Mouse (Mus musculus): ENCODE measurements at regions not wholly inside any gene's neighbourhood (a gene's known extent, or its start where the extent isn't known, plus 50 kb on each side); places are given as distances from the start of the nearest gene placed in this dataset.
"Not testable (repeated sequence)": the region's sequence is repeated elsewhere in the genome, so short reads cannot be mapped to it uniquely, and the experiment has no call there.

- no peaks in the 10 kb centered on the region for H3K9me3 ChIP-seq
- no peaks in the 10 kb centered on the region for H3K27me3 ChIP-seq (ENCODE audit: insufficient read depth, poor library complexity, severe bottlenecking)
- peaks cover 7% of the 10 kb centered on the region; the same call in 1 of the 2 replicates for H3K4me1 ChIP-seq (replicated peaks)
- H3K27ac ChIP-seq, result no peak overlapping the region
- no peak for DNase-seq (ENCODE audit: low spot score)
- no peaks in the 10 kb centered on the region for H3K36me3 ChIP-seq
- 91% methylated on average over 9 of the region's 9 CpGs for whole genome bisulfite sequencing
- no peak overlapping the region for H3K4me3 ChIP-seq
These were observed 234.4 kb downstream of the Diras2 start for GRCm38 (mm10) chr13:52296541-52297276.

GRCm38 (mm10) chr13:52297277-52297623 is 233.8 kb downstream of the Diras2 start:
- H3K4me1 ChIP-seq (replicated peaks), result peaks cover 7% of the 10 kb centered on the region; the same call in 1 of the 2 replicates
- no peaks in the 10 kb centered on the region for H3K9me3 ChIP-seq
- H3K27me3 ChIP-seq (ENCODE audit: insufficient read depth, poor library complexity, severe bottlenecking), result no peaks in the 10 kb centered on the region
- no peak for DNase-seq (ENCODE audit: low spot score)
- no peak overlapping the region for H3K4me3 ChIP-seq
- no peak overlapping the region for H3K27ac ChIP-seq
- no peaks in the 10 kb centered on the region for H3K36me3 ChIP-seq
- WGBS, result 51% methylated on average over 7 of the region's 7 CpGs

GRCm38 (mm10) chr13:52298362-52298761 is 232.7 kb downstream of the Diras2 start:
- no peaks in the 10 kb centered on the region for H3K9me3 ChIP-seq
- DNase-seq (ENCODE audit: low spot score), result no peak
- H3K36me3 ChIP-seq, result no peaks in the 10 kb centered on the region
- 69% methylated on average over 5 of the region's 5 CpGs for WGBS
- peaks cover 7% of the 10 kb centered on the region; the same call in 1 of the 2 replicates for H3K4me1 ChIP-seq (replicated peaks)
- H3K27ac ChIP-seq, result no peak overlapping the region
- H3K27me3 ChIP-seq (ENCODE audit: insufficient read depth, poor library complexity, severe bottlenecking), result no peaks in the 10 kb centered on the region
- H3K4me3 ChIP-seq, result no peak overlapping the region

DNA sequence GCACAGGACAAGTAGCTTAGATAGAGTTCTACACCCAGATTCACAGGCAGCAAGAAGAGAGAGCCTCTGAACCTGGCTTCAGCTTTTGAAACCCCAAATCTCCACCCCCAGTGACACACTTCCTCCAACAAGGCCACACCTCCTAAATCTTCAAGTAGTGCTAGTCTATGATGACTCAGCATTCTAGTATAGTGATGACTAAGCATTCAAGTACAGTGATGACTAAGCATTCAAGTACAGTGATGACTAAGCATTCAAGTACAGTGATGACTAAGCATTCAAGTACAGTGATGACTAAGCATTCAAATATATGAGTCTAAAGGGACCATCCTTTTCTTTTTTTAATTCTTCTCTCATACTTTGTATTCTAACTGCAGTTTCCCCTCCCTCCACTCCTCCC is 225.8 kb downstream of the Diras2 start:
- not testable (repeated sequence) for DNase-seq (ENCODE audit: low spot score); H3K27me3 ChIP-seq (ENCODE audit: insufficient read depth, poor library complexity, severe bottlenecking); H3K9me3 ChIP-seq; H3K4me1 ChIP-seq (replicated peaks); H3K4me3 ChIP-seq; H3K27ac ChIP-seq; H3K36me3 ChIP-seq

- WGBS, result 79% methylated on average over 9 of the region's 9 CpGs
- no peak overlapping the region for H3K27ac ChIP-seq
- H3K27me3 ChIP-seq (ENCODE audit: insufficient read depth, poor library complexity, severe bottlenecking), result no peaks in the 10 kb centered on the region
- H3K4me3 ChIP-seq, result no peak overlapping the region
- no peaks in the 10 kb centered on the region for H3K9me3 ChIP-seq
- DNase-seq (ENCODE audit: low spot score), result no peak
- H3K36me3 ChIP-seq, result no peaks in the 10 kb centered on the region
- peaks cover 6% of the 10 kb centered on the region for H3K4me1 ChIP-seq (replicated peaks)
These were observed 224.2 kb downstream of the Diras2 start for GRCm38 (mm10) chr13:52306783-52307440.

DNA sequence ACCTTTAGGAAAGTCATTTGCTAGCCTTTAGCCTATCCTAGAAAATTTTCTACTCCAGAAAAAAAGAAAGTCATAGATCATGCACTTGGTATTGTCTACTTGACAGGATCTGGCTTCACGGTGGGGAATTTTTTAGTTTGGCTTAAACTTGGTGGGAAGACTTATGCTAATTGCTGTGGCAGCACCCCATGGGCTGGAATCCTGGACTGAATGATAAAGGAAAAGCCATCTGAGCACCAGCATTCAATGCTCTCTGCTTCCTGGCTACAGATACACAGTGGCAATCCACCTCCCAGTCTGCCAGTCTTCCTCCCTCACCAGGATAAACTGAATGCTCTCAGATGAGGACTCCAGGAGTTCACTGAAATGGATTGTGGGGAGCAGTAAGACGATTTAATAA is 220.1 kb downstream of the Diras2 start:
- WGBS, result 37% methylated on average over 2 of the region's 2 CpGs
- Histone ChIP-seq H3K36me3 (no peaks in the 10 kb centered on the region), H3K9me3 (no peaks in the 10 kb centered on the region), H3K4me3 (no peak overlapping the region), H3K27me3 (ENCODE audit: insufficient read depth, poor library complexity, severe bottlenecking) (no peaks in the 10 kb centered on the region), H3K4me1 (replicated peaks) (peaks cover 6% of the 10 kb centered on the region), H3K27ac (no peak overlapping the region)
- DNase-seq (ENCODE audit: low spot score), result no peak

DNA sequence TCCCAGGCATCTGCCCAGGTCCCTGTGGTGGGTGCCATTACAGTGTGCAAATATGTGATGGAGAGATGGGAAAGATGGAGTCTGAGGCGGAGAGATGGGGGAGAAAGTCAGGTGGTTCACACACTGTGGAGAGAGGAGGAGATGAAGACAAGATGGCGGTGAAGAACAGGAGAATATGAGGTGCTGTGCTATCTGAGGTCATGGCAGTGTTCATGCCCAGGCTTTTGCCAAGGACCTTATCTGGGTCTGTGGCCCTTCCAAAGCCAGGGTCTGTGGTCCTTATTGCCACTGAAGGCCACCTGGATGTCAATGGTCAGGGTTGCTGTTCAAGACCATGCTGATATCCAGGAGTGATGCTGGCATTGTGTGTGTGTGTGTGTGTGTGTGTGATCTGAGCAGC is 212.8 kb downstream of the Diras2 start:
- no peak for DNase-seq (ENCODE audit: low spot score)
- Histone ChIP-seq H3K27ac (no peak overlapping the region), H3K27me3 (ENCODE audit: insufficient read depth, poor library complexity, severe bottlenecking) (no peaks in the 10 kb centered on the region), H3K36me3 (no peaks in the 10 kb centered on the region), H3K9me3 (no peaks in the 10 kb centered on the region), H3K4me1 (replicated peaks) (no peaks in the 10 kb centered on the region), H3K4me3 (no peak overlapping the region)
- 80% methylated on average over 2 of the region's 2 CpGs for WGBS

DNA sequence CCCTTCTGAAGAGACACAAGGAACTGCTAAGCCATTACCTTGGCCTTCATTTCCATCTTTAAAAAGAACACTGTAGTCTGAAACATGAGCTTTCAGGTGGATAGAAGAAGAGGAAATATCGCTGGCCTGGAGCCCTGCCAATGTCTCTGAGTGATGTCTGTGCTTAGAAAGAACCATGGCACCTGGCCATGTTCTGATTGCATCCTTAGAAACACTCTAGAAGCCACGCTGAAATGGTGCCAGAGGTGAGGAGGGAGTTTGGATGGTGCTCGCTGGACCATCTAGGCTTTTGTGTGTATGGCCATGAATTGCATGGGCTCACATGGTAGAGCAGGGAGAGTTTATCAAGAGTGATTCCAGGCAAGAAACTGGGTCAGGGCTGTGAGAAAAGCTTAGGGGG is 207.4 kb downstream of the Diras2 start:
- DNase-seq (ENCODE audit: low spot score), result no peak

GRCm38 (mm10) chr13:52324378-52324777 is 206.7 kb downstream of the Diras2 start:
- 82% methylated on average over 3 of the region's 3 CpGs for WGBS
- H3K27me3 ChIP-seq (ENCODE audit: insufficient read depth, poor library complexity, severe bottlenecking); H3K4me3 ChIP-seq; H3K4me1 ChIP-seq (replicated peaks); DNase-seq (ENCODE audit: low spot score); H3K9me3 ChIP-seq; H3K27ac ChIP-seq; H3K36me3 ChIP-seq: not testable (repeated sequence)

More for the DNA sequence above, 207.4 kb downstream of the Diras2 start:
- H3K36me3 ChIP-seq, result no peaks in the 10 kb centered on the region
- 84% methylated on average over 3 of the region's 3 CpGs for WGBS
- no peaks in the 10 kb centered on the region for H3K9me3 ChIP-seq
- H3K4me3 ChIP-seq, result no peak overlapping the region
- peaks cover 1% of the 10 kb centered on the region; the same call in 1 of the 2 replicates for H3K4me1 ChIP-seq (replicated peaks)
- H3K27ac ChIP-seq, result no peak overlapping the region
- H3K27me3 ChIP-seq (ENCODE audit: insufficient read depth, poor library complexity, severe bottlenecking), result no peaks in the 10 kb centered on the region

DNA sequence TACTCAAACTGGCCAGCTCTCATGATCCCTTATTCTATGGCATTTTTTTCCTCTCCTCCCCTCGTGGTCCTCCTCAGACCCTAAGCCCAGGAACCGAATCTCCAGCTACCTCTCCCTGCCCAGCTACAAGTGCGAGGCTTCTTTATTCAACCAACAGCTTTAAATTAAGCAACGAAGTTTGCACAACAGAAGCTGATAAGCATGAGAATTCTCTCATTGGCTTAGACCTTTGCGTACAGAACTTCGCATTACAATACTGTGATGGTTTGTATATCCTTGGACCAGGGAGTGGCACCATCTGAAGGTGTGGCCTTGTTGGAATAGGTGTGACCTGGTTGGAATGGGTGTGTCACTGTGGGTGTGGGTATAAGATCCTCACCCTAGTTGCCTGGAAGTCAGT is 205.4 kb downstream of the Diras2 start:
- DNase-seq (ENCODE audit: low spot score); H3K27ac ChIP-seq; H3K4me3 ChIP-seq; H3K9me3 ChIP-seq; H3K4me1 ChIP-seq (replicated peaks); H3K27me3 ChIP-seq (ENCODE audit: insufficient read depth, poor library complexity, severe bottlenecking); H3K36me3 ChIP-seq: not testable (repeated sequence)
- 85% methylated on average over 6 of the region's 6 CpGs for WGBS

DNA sequence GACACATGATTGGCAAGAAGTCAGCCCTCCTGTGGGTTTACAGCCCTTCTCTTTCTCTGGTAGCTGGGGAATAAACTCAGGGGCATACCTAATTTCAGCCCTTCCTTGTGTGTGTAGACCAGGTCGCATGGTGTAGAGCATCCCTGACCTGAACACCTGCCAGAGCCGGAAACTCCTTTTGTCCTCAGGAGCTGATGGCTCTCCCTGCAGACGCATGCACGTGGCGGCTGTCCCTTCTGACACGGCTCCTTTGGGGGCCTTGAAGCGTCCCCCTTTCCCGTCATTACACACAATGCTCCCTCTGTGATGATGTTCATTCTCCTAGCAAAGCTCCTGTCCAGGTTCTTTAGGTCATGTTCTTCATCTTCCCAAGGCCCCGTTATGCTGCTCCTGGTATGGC is 203.3 kb downstream of the Diras2 start:
- no peak for DNase-seq (ENCODE audit: low spot score)
- no peaks in the 10 kb centered on the region for H3K36me3 ChIP-seq
- peaks cover 4% of the 10 kb centered on the region for H3K4me1 ChIP-seq (replicated peaks)
- no peaks in the 10 kb centered on the region for H3K27me3 ChIP-seq (ENCODE audit: insufficient read depth, poor library complexity, severe bottlenecking)
- no peaks in the 10 kb centered on the region for H3K9me3 ChIP-seq
- H3K4me3 ChIP-seq, result no peak overlapping the region
- H3K27ac ChIP-seq, result no peak overlapping the region
- 84% methylated on average over 9 of the region's 9 CpGs for WGBS

- no peak overlapping the region for H3K4me3 ChIP-seq
- H3K36me3 ChIP-seq, result no peaks in the 10 kb centered on the region
- H3K9me3 ChIP-seq, result no peaks in the 10 kb centered on the region
- 65% methylated on average over 8 of the region's 8 CpGs for WGBS
- H3K4me1 ChIP-seq (replicated peaks), result peaks cover 4% of the 10 kb centered on the region
- H3K27me3 ChIP-seq (ENCODE audit: insufficient read depth, poor library complexity, severe bottlenecking), result no peaks in the 10 kb centered on the region
- DNase-seq (ENCODE audit: low spot score), result no peak
- no peak overlapping the region for H3K27ac ChIP-seq
These were observed 202.3 kb downstream of the Diras2 start for GRCm38 (mm10) chr13:52328766-52329165.

- Histone ChIP-seq H3K36me3 (no peaks in the 10 kb centered on the region), H3K9me3 (no peaks in the 10 kb centered on the region), H3K27ac (no peak overlapping the region), H3K4me3 (no peak overlapping the region), H3K4me1 (replicated peaks) (peaks cover 4% of the 10 kb centered on the region), H3K27me3 (ENCODE audit: insufficient read depth, poor library complexity, severe bottlenecking) (no peaks in the 10 kb centered on the region)
- WGBS, result 92% methylated on average over 5 of the region's 5 CpGs
- no peak for DNase-seq (ENCODE audit: low spot score)
These were observed 200.0 kb downstream of the Diras2 start for GRCm38 (mm10) chr13:52331068-52331467.

Measured in hindbrain, embryonic 10.5 days (tissue).